Mouse (Mus musculus) embryonic fibroblast, embryonic 13.5 days (primary cell): ENCODE measurements around the gene 1700021F05Rik. TPM values are rescaled to one million over a fixed set of nuclear protein-coding genes. Genes with fewer than 3 reads are reported as not detected.

Experiments
- H3K27ac ChIP-seq: 2 replicates; pipeline ENCODE4 v1.5.1; 2012; ENCODE audit warnings: low read length, control low read depth, inconsistent platforms; ENCODE audit not compliant: insufficient read depth
- H3K4me1 ChIP-seq: 2 replicates; pipeline ENCODE4 v1.6.1; 2011; ENCODE audit warnings: low read length; ENCODE audit not compliant: control insufficient read depth, insufficient read depth
- H3K4me3 ChIP-seq: 2 replicates; pipeline ENCODE4 v1.5.1; 2011; ENCODE audit warnings: mild to moderate bottlenecking, control low read depth, low read length; ENCODE audit not compliant: insufficient read depth
- CTCF ChIP-seq: IDR thresholded peaks from 2 replicates; pipeline ENCODE4 v1.5.1; 2011; ENCODE audit warnings: mild to moderate bottlenecking, control low read depth, low read length, moderate library complexity, borderline replicate concordance; ENCODE audit not compliant: insufficient read depth
- POLR2A ChIP-seq: IDR thresholded peaks from 2 replicates; pipeline ENCODE4 v1.6.1; 2011; ENCODE audit warnings: low read depth, mild to moderate bottlenecking, control low read depth, low read length, moderate library complexity
- polyA plus RNA-seq: library from polyadenylated mRNA; stranded (reverse); fragments of >200 nt; gene quantifications from 2 replicates; pipeline ENCODE4 v1.2.4, GENCODE M21; 2011; ENCODE audit warnings: low read depth; ENCODE audit not compliant: missing spikeins, insufficient read length

Gene 1700021F05Rik
- polyA plus RNA-seq, 1 experiment: 30.7 TPM

- Histone ChIP-seq H3K27ac (peak overlapping the region; percentile 70), H3K4me3 (peak overlapping the region; percentile 66), H3K4me1 (peaks cover 6% of the 10 kb centered on the region)
- TF ChIP-seq CTCF (no peak), POLR2A (peak; percentile 46)
Observed at GRCm38 (mm10) chr10:43477865-43478681, 62.7 kb downstream of the 1700021F05Rik start.

- H3K27ac ChIP-seq: no peak overlapping the region
Observed at GRCm38 (mm10) chr10:43477459-43477858, 63.3 kb downstream of the 1700021F05Rik start.

GRCm38 (mm10) chr10:43475376-43475775 is 65.4 kb downstream of the 1700021F05Rik start:
- Histone ChIP-seq H3K4me1 (peaks cover under 1% of the 10 kb centered on the region; the same call in 1 of the 2 replicates), H3K27ac (no peak overlapping the region), H3K4me3 (no peak overlapping the region)
- TF ChIP-seq POLR2A (no peak), CTCF (no peak)

More at GRCm38 (mm10) chr10:43477459-43477858, 63.3 kb downstream of the 1700021F05Rik start:
- Histone ChIP-seq H3K4me3 (peak overlapping the region; percentile 49; the same call in 1 of the 2 replicates), H3K4me1 (peaks cover 6% of the 10 kb centered on the region)
- TF ChIP-seq CTCF (no peak), POLR2A (no peak; the same call in 1 of the 2 replicates)

Other genes with a start within 250 kb of the 1700021F05Rik start
- 7.8 and 8.8 TPM in 2 replicates for gene Bend3, start 62.2 kb downstream of the 1700021F05Rik start, polyA plus RNA-seq
- gene Gm9803, start 16.9 kb downstream of the 1700021F05Rik start, polyA plus RNA-seq: 15.4 and 21.8 TPM in 2 replicates
- 63.0 and 85.7 TPM in 2 replicates for gene Cd24a, start 37.3 kb upstream of the 1700021F05Rik start, polyA plus RNA-seq